Mouse (Mus musculus) heart, postnatal 0 days (tissue): ENCODE data around the gene Ruvbl2. TPM values are rescaled to one million over a fixed set of nuclear protein-coding genes. Genes with fewer than 3 reads are reported as not detected.
"Not testable (repeated sequence)": the region's sequence is repeated elsewhere in the genome, so short reads cannot be mapped to it uniquely, and the experiment has no call there.

Experiments
- ATAC-seq: fragments of 200-750 bp; cut with Nextera tagmentation; 2 replicates; pipeline ENCODE4 v1.8.0; 2017; ENCODE audit warnings: low read depth, moderate number of reproducible peaks, moderate library complexity; ENCODE audit not compliant: insufficient read depth
- DNase-seq: peaks from one replicate; pipeline ENCODE4 v3.0.0-alpha.2; 2016; ENCODE audit warnings: low spot score
- H3K27ac ChIP-seq: fragments of 300-500 bp; sonication (generic); 2 replicates; pipeline ENCODE4 v1.5.1; 2014; ENCODE audit warnings: low read depth, mild to moderate bottlenecking
- H3K27me3 ChIP-seq: fragments of 300-500 bp; sonication (generic); 2 replicates; pipeline ENCODE4 v1.6.1; 2014; ENCODE audit warnings: low read length, mixed read lengths; ENCODE audit not compliant: control insufficient read depth, insufficient read depth
- H3K36me3 ChIP-seq: fragments of 300-500 bp; sonication (generic); replicated peaks from 2 replicates; pipeline ENCODE4 v1.6.1; 2014; ENCODE audit warnings: low read length, mixed read lengths; ENCODE audit not compliant: control insufficient read depth, insufficient read depth
- H3K4me1 ChIP-seq: fragments of 300-500 bp; sonication (generic); 2 replicates; pipeline ENCODE4 v1.6.1; 2014; ENCODE audit warnings: antibody characterized with exemption; ENCODE audit not compliant: control insufficient read depth, insufficient read depth
- H3K4me2 ChIP-seq: fragments of 300-500 bp; sonication (generic); 2 replicates; pipeline ENCODE4 v1.6.1; 2014; ENCODE audit warnings: low read depth, mild to moderate bottlenecking, low read length, moderate library complexity
- H3K4me3 ChIP-seq: fragments of 300-500 bp; sonication (generic); 2 replicates; pipeline ENCODE4 v1.5.1; 2014; ENCODE audit warnings: low read depth, low read length
- H3K9ac ChIP-seq: fragments of 300-500 bp; sonication (generic); replicated peaks from 2 replicates; pipeline ENCODE4 v1.6.1; 2014; ENCODE audit warnings: low read depth, low read length, mixed read lengths
- H3K9me3 ChIP-seq: fragments of 300-500 bp; sonication (generic); replicated peaks from 2 replicates; pipeline ENCODE4 v1.6.1; 2016; ENCODE audit warnings: low read length; ENCODE audit not compliant: control insufficient read depth
- CTCF ChIP-seq: IDR thresholded peaks from 2 replicates; pipeline ENCODE4 v1.5.1; 2016; ENCODE audit warnings: antibody characterized with exemption, control low read depth, low read depth
- EP300 ChIP-seq: IDR thresholded peaks from 2 replicates; pipeline ENCODE4 v1.6.1; 2016; ENCODE audit warnings: antibody characterized with exemption, low read depth
- WGBS: fragments of 180-500 bp; shearing (Covaris S2); extraction: QIAGEN DNeasy Blood & Tissue Kit; methylation state at CpG from one replicate; pipeline ENCODE4 v1.1.7; 2014; 5-methylcytosine and 5-hydroxymethylcytosine counted together
- polyA plus RNA-seq: library from polyadenylated mRNA; unstranded; fragments of >200 nt; fragmentation: Nextera tagmentation; extraction: Ambion mirVana; gene quantifications from 2 replicates; pipeline ENCODE4 v1.2.1, GENCODE M21; 2015
- total RNA-seq: library from RNA; depleted of rRNA; stranded (reverse); fragments of >200 nt; gene quantifications from 2 replicates; pipeline ENCODE4 v1.2.3, GENCODE M21; 2014; ENCODE audit warnings: low replicate concordance

Ruvbl2 gene
- total and polyA plus RNA-seq, 2 experiments from 2014 or later: 31.0 to 76.9 TPM

DNA sequence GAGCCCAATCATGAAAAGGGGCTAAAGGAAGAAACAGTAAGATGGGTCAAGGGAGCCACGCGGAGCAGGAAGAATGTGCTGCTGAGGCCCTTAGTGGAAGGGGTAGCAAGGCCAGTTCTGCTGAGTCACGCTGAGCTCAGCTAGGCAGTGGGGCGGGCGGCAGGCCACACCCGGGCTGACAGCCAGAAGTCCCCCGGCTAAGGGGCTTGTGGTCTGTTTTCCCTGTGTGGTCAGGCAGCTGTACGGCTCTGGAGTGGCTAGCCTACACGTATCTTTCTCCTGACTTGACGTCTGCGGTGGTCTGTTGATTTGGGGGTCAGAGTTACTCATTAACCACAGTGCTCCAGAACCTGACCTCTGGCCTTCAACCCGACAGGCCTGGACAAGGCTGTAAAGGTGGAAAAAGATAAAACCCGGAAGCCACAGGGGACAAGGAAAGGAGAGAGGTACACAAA, 23.0 kb upstream of the Ruvbl2 start:
- H3K4me3 ChIP-seq: no peak overlapping the region
- ATAC-seq (peak; percentile 6; the same call in 1 of the 2 replicates), DNase-seq (peak; percentile 54)
- 10% methylated on average over 13 of the region's 13 CpGs for WGBS
- H3K4me2 ChIP-seq: no peak overlapping the region
- peaks cover 45% of the 10 kb centered on the region for H3K36me3 ChIP-seq
- no peaks in the 10 kb centered on the region for H3K9me3 ChIP-seq
- H3K9ac ChIP-seq: no peak overlapping the region
- TF ChIP-seq CTCF: no peak
- 0 out of 2 replicates have a peak, but pooled peaks have one; percentile 46 for TF ChIP-seq EP300
- peak overlapping the region; percentile 87 for H3K27ac ChIP-seq
- H3K4me1 ChIP-seq: peaks cover 24% of the 10 kb centered on the region
- no peaks in the 10 kb centered on the region for H3K27me3 ChIP-seq

DNA sequence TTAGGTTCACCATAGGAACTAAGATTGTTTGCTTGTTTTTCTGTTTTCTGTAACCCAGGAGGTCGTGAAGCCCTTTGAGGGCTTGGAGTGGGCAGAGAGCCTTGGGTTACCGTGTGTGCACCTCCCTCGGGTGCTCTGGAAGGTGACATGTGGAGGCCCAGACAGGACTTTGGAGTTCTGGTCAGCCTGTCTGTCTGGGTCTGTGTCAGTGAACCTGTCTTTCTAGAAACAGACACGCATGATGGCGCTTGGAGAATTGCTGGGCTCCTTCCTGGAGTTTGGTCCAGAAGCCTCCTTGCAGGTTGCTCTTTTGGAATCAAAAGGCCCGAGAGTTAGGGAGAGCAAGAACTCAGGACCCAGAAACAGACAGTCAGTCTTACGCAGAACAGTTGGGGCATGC, 22.5 kb upstream of the Ruvbl2 start:
- DNase-seq: no peak
- peak overlapping the region; percentile 87 for H3K27ac ChIP-seq
- WGBS: 67% methylated on average over 7 of the region's 7 CpGs
- no peak for TF ChIP-seq EP300
- no peak for TF ChIP-seq CTCF
- peak overlapping the region; percentile 74 for H3K4me3 ChIP-seq
- H3K9ac ChIP-seq: no peak overlapping the region; the same call in 1 of the 2 replicates
- no peaks in the 10 kb centered on the region for H3K27me3 ChIP-seq
- H3K4me1 ChIP-seq: peaks cover 21% of the 10 kb centered on the region
- no peaks in the 10 kb centered on the region for H3K9me3 ChIP-seq
- peak overlapping the region; percentile 64 for H3K4me2 ChIP-seq
- ATAC-seq: no peak
- H3K36me3 ChIP-seq: peaks cover 49% of the 10 kb centered on the region

- peaks cover 50% of the 10 kb centered on the region for H3K36me3 ChIP-seq
- WGBS: 0% methylated on average over 23 of the region's 37 CpGs
These were observed 21.8 kb upstream of the Ruvbl2 start, which contains the start of gene Ftl1 for GRCm38 (mm10) chr7:45459564-45460140. TSS of gene Ftl1 (minus strand) at chr7:45459884.

DNA sequence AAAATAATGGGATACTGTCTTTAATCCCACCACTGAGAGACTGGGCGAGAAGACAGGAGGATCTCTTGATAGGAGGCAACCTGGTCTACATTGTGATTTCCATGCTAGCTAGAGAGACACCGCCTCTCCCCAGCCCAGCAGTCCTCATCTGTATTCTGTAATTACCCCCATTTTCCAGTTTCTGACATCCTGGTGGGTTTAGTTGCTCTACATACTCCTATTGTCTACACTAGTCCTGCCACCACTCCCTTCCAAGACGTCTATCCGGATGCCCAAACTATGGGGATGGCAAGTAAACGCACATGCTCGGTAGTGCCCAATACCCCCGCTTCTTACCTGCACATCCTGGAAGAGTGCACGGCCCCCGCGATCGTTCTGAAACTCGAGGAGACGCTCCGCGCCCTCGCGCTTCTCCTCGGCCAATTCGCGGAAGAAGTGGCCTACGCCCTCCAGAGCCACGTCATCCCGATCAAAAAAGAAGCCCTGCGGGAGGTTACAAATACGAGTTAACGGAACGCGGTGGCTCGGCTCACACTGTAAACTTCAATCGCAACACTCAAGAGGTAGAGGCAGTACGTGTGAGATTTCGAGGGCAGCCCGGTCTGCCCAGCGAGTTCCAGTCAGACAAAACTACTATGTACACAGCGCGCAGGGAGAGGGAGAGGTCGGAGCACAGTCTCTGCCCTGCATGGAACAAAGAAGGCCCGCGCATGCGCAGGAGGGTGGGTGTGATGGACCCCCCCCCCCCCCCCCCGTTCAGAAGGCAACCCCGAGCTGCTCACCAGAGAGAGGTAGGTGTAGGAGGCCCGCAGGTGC, 21.1 kb upstream of the Ruvbl2 start:
- peak overlapping the region; percentile 81 for H3K4me2 ChIP-seq
- H3K9me3 ChIP-seq: no peaks in the 10 kb centered on the region
- DNase-seq (peak; percentile 62), ATAC-seq (peak; percentile 66)
- TF ChIP-seq CTCF (no peak), EP300 (no peak)
- H3K27ac ChIP-seq: peak overlapping the region; percentile 88
- H3K4me3 ChIP-seq: peak overlapping the region; percentile 74
- peaks cover 21% of the 10 kb centered on the region for H3K4me1 ChIP-seq
- no peaks in the 10 kb centered on the region for H3K27me3 ChIP-seq
- H3K36me3 ChIP-seq: peaks cover 50% of the 10 kb centered on the region
- under 1% methylated on average over 40 of the region's 43 CpGs for WGBS
- H3K9ac ChIP-seq: peak overlapping the region; percentile 88

More at GRCm38 (mm10) chr7:45459564-45460140, 21.8 kb upstream of the Ruvbl2 start, which contains the start of gene Ftl1:
- ATAC-seq: peak; percentile 94
- Histone ChIP-seq H3K4me1 (peaks cover 21% of the 10 kb centered on the region), H3K4me2 (peak within 1 kb of the TSS; percentile 81), H3K4me3 (peak within 1 kb of the TSS; percentile 74), H3K27ac (peak within 1 kb of the TSS; percentile 88), H3K9ac (peak within 1 kb of the TSS; percentile 88)
- peak; percentile 99 for DNase-seq
- peak; percentile 96 for TF ChIP-seq EP300
- not testable (repeated sequence) for H3K9me3 ChIP-seq, H3K27me3 ChIP-seq

DNA sequence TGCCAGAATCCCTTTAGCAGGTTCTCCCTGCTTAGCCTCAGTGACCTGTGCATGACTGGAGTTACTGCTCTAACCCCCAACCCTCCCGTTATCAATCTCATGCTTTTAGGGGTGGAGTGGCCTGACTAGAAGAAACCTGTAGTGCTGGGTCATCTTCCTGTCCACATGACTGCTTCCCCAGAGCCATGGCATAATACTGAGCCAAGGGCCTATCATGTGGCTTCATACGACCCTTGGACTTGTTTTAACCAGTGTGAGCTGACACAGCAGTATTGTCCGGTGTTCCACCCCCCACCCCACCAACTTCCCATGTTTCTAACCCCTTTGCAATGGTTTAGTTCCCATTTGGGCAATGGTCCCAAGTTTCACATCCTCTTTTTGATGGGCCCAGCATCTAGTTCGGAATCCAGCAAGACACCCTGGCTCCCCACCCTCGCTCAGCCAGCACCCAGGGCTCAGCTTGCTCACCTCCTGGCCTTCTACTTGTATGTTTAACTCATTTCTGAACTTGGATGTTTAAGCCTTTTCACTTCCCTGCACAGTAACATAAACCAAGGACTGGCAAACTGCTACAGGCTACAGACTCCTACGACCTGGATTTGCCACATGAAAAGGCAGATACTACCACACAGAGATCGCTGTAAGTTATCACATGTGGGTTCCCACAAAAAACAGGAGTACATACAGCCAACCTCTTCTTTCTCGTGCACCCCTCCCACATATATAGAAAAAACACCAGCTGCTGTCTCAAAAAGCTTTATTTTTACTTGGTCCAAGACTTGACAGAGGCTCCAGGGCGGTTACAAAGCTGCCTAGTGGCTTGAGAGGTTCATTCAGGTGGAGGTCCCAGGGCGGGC, 19.5 kb upstream of the Ruvbl2 start:
- ATAC-seq (no peak), DNase-seq (no peak)
- H3K4me1 ChIP-seq: peaks cover 21% of the 10 kb centered on the region
- peaks cover 55% of the 10 kb centered on the region for H3K36me3 ChIP-seq
- H3K27ac ChIP-seq: peak overlapping the region; percentile 22; the same call in 1 of the 2 replicates
- H3K27me3 ChIP-seq: no peaks in the 10 kb centered on the region
- peak overlapping the region; percentile 88; the same call in 1 of the 2 replicates for H3K9ac ChIP-seq
- TF ChIP-seq EP300 (peak; percentile 53; the same call in 1 of the 2 replicates), CTCF (no peak)
- H3K9me3 ChIP-seq: no peaks in the 10 kb centered on the region
- peak overlapping the region; percentile 81 for H3K4me2 ChIP-seq
- H3K4me3 ChIP-seq: peak overlapping the region; percentile 74
- 46% methylated on average over 9 of the region's 10 CpGs for WGBS
